Mouse (Mus musculus): ENCODE results near the gene Spats2l.

The Spats2l gene

GRCm38 (mm10) chr1:57800846-57801245, 26.9 kb downstream of the Spats2l start:
- no peak for TF ChIP-seq GATA4 (IDR thresholded peaks at IDR 0.05; ENCODE audit: insufficient replicate concordance, low read length)

- no peak for TF ChIP-seq GATA4 (IDR thresholded peaks at IDR 0.05; ENCODE audit: insufficient replicate concordance, low read length)
These were observed 32.2 kb downstream of the Spats2l start for GRCm38 (mm10) chr1:57806126-57806525.

- no peak for TF ChIP-seq GATA4 (IDR thresholded peaks at IDR 0.05; ENCODE audit: insufficient replicate concordance, low read length)
These were observed 33.9 kb downstream of the Spats2l start for GRCm38 (mm10) chr1:57807882-57808281.

GRCm38 (mm10) chr1:57810221-57810620, 36.3 kb downstream of the Spats2l start:
- TF ChIP-seq GATA4 (IDR thresholded peaks at IDR 0.05; ENCODE audit: insufficient replicate concordance, low read length) = no peak

GRCm38 (mm10) chr1:57817103-57817502, 43.1 kb downstream of the Spats2l start:
- no peak for TF ChIP-seq GATA4 (IDR thresholded peaks at IDR 0.05; ENCODE audit: insufficient replicate concordance, low read length)

- no peak for TF ChIP-seq GATA4 (IDR thresholded peaks at IDR 0.05; ENCODE audit: insufficient replicate concordance, low read length)
These were observed 46.6 kb downstream of the Spats2l start for GRCm38 (mm10) chr1:57820428-57820997.

- TF ChIP-seq GATA4 (IDR thresholded peaks at IDR 0.05; ENCODE audit: insufficient replicate concordance, low read length) = peak; percentile 78; the same call in 1 of the 2 replicates
These were observed 51.2 kb downstream of the Spats2l start for GRCm38 (mm10) chr1:57824966-57825759.

GRCm38 (mm10) chr1:57826245-57826644, 52.3 kb downstream of the Spats2l start:
- no peak for TF ChIP-seq GATA4 (IDR thresholded peaks at IDR 0.05; ENCODE audit: insufficient replicate concordance, low read length)

- TF ChIP-seq GATA4 (IDR thresholded peaks at IDR 0.05; ENCODE audit: insufficient replicate concordance, low read length) = no peak
These were observed 59.2 kb downstream of the Spats2l start for GRCm38 (mm10) chr1:57833145-57833544.

GRCm38 (mm10) chr1:57835128-57835527, 61.2 kb downstream of the Spats2l start:
- no peak for TF ChIP-seq GATA4 (IDR thresholded peaks at IDR 0.05; ENCODE audit: insufficient replicate concordance, low read length)

GRCm38 (mm10) chr1:57836686-57837317, 62.8 kb downstream of the Spats2l start:
- TF ChIP-seq GATA4 (IDR thresholded peaks at IDR 0.05; ENCODE audit: insufficient replicate concordance, low read length) = peak; percentile 47; the same call in 1 of the 2 replicates

GRCm38 (mm10) chr1:57839863-57840262, 65.9 kb downstream of the Spats2l start:
- TF ChIP-seq GATA4 (IDR thresholded peaks at IDR 0.05; ENCODE audit: insufficient replicate concordance, low read length) = no peak

GRCm38 (mm10) chr1:57845054-57845722, 71.2 kb downstream of the Spats2l start:
- no peak for TF ChIP-seq GATA4 (IDR thresholded peaks at IDR 0.05; ENCODE audit: insufficient replicate concordance, low read length)

GRCm38 (mm10) chr1:57846856-57847698, 73.1 kb downstream of the Spats2l start:
- no peak for TF ChIP-seq GATA4 (IDR thresholded peaks at IDR 0.05; ENCODE audit: insufficient replicate concordance, low read length)

- no peak for TF ChIP-seq GATA4 (IDR thresholded peaks at IDR 0.05; ENCODE audit: insufficient replicate concordance, low read length)
These were observed 75.1 kb downstream of the Spats2l start for GRCm38 (mm10) chr1:57849087-57849486.
